Mouse (Mus musculus): Measurements from ENCODE around the gene Tgfb1. TPM values are rescaled to one million over a fixed set of nuclear protein-coding genes. Genes with fewer than 3 reads are reported as not detected.

Gene Tgfb1
- polyA plus RNA-seq, 1 experiment: 4,315 TPM

GRCm38 (mm10) chr7:25683474-25684180, 3.2 kb upstream of the Tgfb1 start:
- Histone ChIP-seq H3K4me1 (peaks cover 73% of the 10 kb centered on the region), H3K4me3 (replicated peaks) (peak overlapping the region; percentile 86), H3K27me3 (replicated peaks) (no peaks in the 10 kb centered on the region), H3K36me3 (replicated peaks; ENCODE audit: low read length) (peaks cover 27% of the 10 kb centered on the region), H3K9me3 (no peaks in the 10 kb centered on the region)
- no peak; the same call in 2 of the 3 replicates for TF ChIP-seq GATA1 (IDR thresholded peaks at IDR 0.05; ENCODE audit: borderline replicate concordance, low read length)
- TF ChIP-seq FLI1 (IDR thresholded peaks at IDR 0.05; ENCODE audit: low read length): peak; percentile 75; the same call in 1 of the 2 replicates

GRCm38 (mm10) chr7:25684659-25685058, 2.1 kb upstream of the Tgfb1 start:
- Histone ChIP-seq H3K27me3 (replicated peaks) (no peaks in the 10 kb centered on the region), H3K4me3 (replicated peaks) (peak overlapping the region; percentile 26), H3K4me1 (peaks cover 65% of the 10 kb centered on the region), H3K36me3 (replicated peaks; ENCODE audit: low read length) (peaks cover 30% of the 10 kb centered on the region), H3K9me3 (no peaks in the 10 kb centered on the region)
- TF ChIP-seq GATA1 (IDR thresholded peaks at IDR 0.05; ENCODE audit: borderline replicate concordance, low read length) (no peak), FLI1 (IDR thresholded peaks at IDR 0.05; ENCODE audit: low read length) (no peak)

- no peaks in the 10 kb centered on the region for H3K27me3 ChIP-seq (replicated peaks)
- H3K9me3 ChIP-seq: no peaks in the 10 kb centered on the region
- H3K4me1 ChIP-seq: peaks cover 70% of the 10 kb centered on the region
- H3K36me3 ChIP-seq (replicated peaks; ENCODE audit: low read length): peaks cover 42% of the 10 kb centered on the region
- TF ChIP-seq FLI1 (IDR thresholded peaks at IDR 0.05; ENCODE audit: low read length): no peak
- peak overlapping the region; percentile 99 for H3K4me3 ChIP-seq (replicated peaks)
Observed at GRCm38 (mm10) chr7:25685926-25686470, 804 bp upstream of the Tgfb1 start.

- peak overlapping the region; percentile 99 for H3K4me3 ChIP-seq (replicated peaks)
- no peaks in the 10 kb centered on the region for H3K27me3 ChIP-seq (replicated peaks)
- no peaks in the 10 kb centered on the region for H3K9me3 ChIP-seq
- peaks cover 56% of the 10 kb centered on the region for H3K36me3 ChIP-seq (replicated peaks; ENCODE audit: low read length)
- peaks cover 69% of the 10 kb centered on the region for H3K4me1 ChIP-seq
- no peak for TF ChIP-seq GATA1 (IDR thresholded peaks at IDR 0.05; ENCODE audit: borderline replicate concordance, low read length)
- TF ChIP-seq FLI1 (IDR thresholded peaks at IDR 0.05; ENCODE audit: low read length): no peak
Observed at GRCm38 (mm10) chr7:25687811-25688401, 1.1 kb downstream of the Tgfb1 start.

GRCm38 (mm10) chr7:25688810-25689586, 2.2 kb downstream of the Tgfb1 start:
- TF ChIP-seq FLI1 (IDR thresholded peaks at IDR 0.05; ENCODE audit: low read length) (no peak), GATA1 (IDR thresholded peaks at IDR 0.05; ENCODE audit: borderline replicate concordance, low read length) (no peak)
- H3K9me3 ChIP-seq: no peaks in the 10 kb centered on the region
- H3K4me1 ChIP-seq: peaks cover 67% of the 10 kb centered on the region
- H3K27me3 ChIP-seq (replicated peaks): no peaks in the 10 kb centered on the region
- H3K36me3 ChIP-seq (replicated peaks; ENCODE audit: low read length): peaks cover 64% of the 10 kb centered on the region
- peak overlapping the region; percentile 99 for H3K4me3 ChIP-seq (replicated peaks)

- TF ChIP-seq GATA1 (IDR thresholded peaks at IDR 0.05; ENCODE audit: borderline replicate concordance, low read length) (peak; percentile 97), FLI1 (IDR thresholded peaks at IDR 0.05; ENCODE audit: low read length) (peak; percentile 69; the same call in 1 of the 2 replicates)
- no peaks in the 10 kb centered on the region for H3K9me3 ChIP-seq
- no peaks in the 10 kb centered on the region for H3K27me3 ChIP-seq (replicated peaks)
- H3K4me1 ChIP-seq: peaks cover 67% of the 10 kb centered on the region
- H3K36me3 ChIP-seq (replicated peaks; ENCODE audit: low read length): peaks cover 68% of the 10 kb centered on the region
- H3K4me3 ChIP-seq (replicated peaks): peak overlapping the region; percentile 99
Observed at GRCm38 (mm10) chr7:25689603-25690021, 2.8 kb downstream of the Tgfb1 start.

GRCm38 (mm10) chr7:25690051-25690450, 3.2 kb downstream of the Tgfb1 start:
- TF ChIP-seq FLI1 (IDR thresholded peaks at IDR 0.05; ENCODE audit: low read length) (no peak), GATA1 (IDR thresholded peaks at IDR 0.05; ENCODE audit: borderline replicate concordance, low read length) (no peak)
- Histone ChIP-seq H3K4me3 (replicated peaks) (peak overlapping the region; percentile 99), H3K27me3 (replicated peaks) (no peaks in the 10 kb centered on the region), H3K9me3 (no peaks in the 10 kb centered on the region), H3K36me3 (replicated peaks; ENCODE audit: low read length) (peaks cover 68% of the 10 kb centered on the region), H3K4me1 (peaks cover 67% of the 10 kb centered on the region)

- Histone ChIP-seq H3K9me3 (no peaks in the 10 kb centered on the region), H3K4me1 (peaks cover 89% of the 10 kb centered on the region), H3K27me3 (replicated peaks) (no peaks in the 10 kb centered on the region), H3K36me3 (replicated peaks; ENCODE audit: low read length) (peaks cover 91% of the 10 kb centered on the region), H3K4me3 (replicated peaks) (peak overlapping the region; percentile 81)
- TF ChIP-seq FLI1 (IDR thresholded peaks at IDR 0.05; ENCODE audit: low read length) (no peak), GATA1 (IDR thresholded peaks at IDR 0.05; ENCODE audit: borderline replicate concordance, low read length) (no peak)
Observed at GRCm38 (mm10) chr7:25694104-25694503, 7.3 kb downstream of the Tgfb1 start.

- Histone ChIP-seq H3K36me3 (replicated peaks; ENCODE audit: low read length) (peaks cover 97% of the 10 kb centered on the region), H3K4me1 (peaks cover 88% of the 10 kb centered on the region), H3K9me3 (peaks cover 4% of the 10 kb centered on the region), H3K4me3 (replicated peaks) (peak overlapping the region; percentile 12), H3K27me3 (replicated peaks) (no peaks in the 10 kb centered on the region)
- TF ChIP-seq FLI1 (IDR thresholded peaks at IDR 0.05; ENCODE audit: low read length) (no peak), GATA1 (IDR thresholded peaks at IDR 0.05; ENCODE audit: borderline replicate concordance, low read length) (no peak)
Observed at GRCm38 (mm10) chr7:25699851-25700250, 13.0 kb downstream of the Tgfb1 start.
